Mouse (Mus musculus): ENCODE measurements around the gene Gm5460.

GRCm38 (mm10) chr14:33977748-33978147, 38.8 kb upstream of the Gm5460 start:
- TF ChIP-seq POLR2A (IDR thresholded peaks at IDR 0.05; ENCODE audit: insufficient read depth, low read depth, low read length) (no peak), CTCF (IDR thresholded peaks at IDR 0.05) (no peak), EP300 (IDR thresholded peaks at IDR 0.05; ENCODE audit: insufficient read depth, low read depth, low read length) (no peak)

Data from heart, adult 2 months (tissue).